Mouse (Mus musculus): ENCODE data around the gene Kcnk10. TPM values are rescaled to one million over a fixed set of nuclear protein-coding genes. Genes with fewer than 3 reads are reported as not detected.

Kcnk10 gene
- polyA plus RNA-seq, 1 experiment from 2014 or later = 1.5 TPM

DNA sequence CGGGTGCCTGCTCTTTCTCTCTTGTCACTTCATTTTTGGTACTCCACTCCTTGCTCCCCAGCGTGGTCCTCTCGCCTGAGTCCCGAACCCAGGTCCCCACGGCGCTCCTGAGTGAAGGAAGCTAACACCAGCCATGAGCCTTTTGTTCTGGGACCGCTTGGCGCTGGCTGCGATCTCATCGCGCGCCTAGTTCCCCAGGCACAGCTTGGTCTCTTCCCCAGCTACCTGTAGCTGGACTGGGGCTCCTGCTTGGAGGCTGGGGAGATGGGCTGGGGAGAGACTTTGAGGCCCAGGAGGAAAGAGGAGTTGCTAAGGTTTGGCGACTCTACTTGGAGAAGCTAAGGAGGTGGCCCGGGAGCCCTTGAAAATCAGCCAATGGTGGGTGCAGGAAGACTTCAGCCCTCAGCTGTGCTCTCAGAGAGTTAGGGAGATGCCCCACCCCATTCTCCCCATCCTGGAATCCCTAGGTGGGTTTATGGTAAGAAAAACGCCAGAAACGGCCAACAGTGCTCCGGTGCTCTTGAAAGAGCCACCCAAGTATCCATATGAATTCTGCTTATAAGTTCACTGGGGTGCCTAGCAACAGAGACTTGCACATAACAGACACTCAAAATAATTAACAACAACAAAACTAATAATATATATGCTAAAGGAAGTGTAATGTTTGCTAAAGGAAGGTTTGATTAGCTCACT lies 2.8 kb downstream of the Kcnk10 start:
- Histone ChIP-seq H3K9me3 (ENCODE audit: control insufficient read depth, low read depth, low read length) (no peaks in the 10 kb centered on the region), H3K27me3 (ENCODE audit: control insufficient read depth, insufficient read depth, low read length) (peaks cover 43% of the 10 kb centered on the region), H3K27ac (ENCODE audit: low read length) (no peak overlapping the region), H3K4me1 (ENCODE audit: control insufficient read depth, insufficient read depth, low read length) (no peaks in the 10 kb centered on the region), H3K36me3 (ENCODE audit: control insufficient read depth, insufficient read depth, low read length) (no peaks in the 10 kb centered on the region), H3K4me3 (ENCODE audit: low read depth, low read length) (peak overlapping the region; percentile 67), H3K4me2 (replicated peaks; ENCODE audit: low read depth, low read length) (peak overlapping the region; percentile 95), H3K9ac (replicated peaks; ENCODE audit: low read depth, low read length) (0 out of 2 replicates have a peak overlapping the region, but pooled peaks have one; percentile 14)
- ATAC-seq (ENCODE audit: insufficient number of reproducible peaks, insufficient read depth, low FRiP score, low read depth) = no peak
- 8% methylated on average over 17 of the region's 17 CpGs for WGBS

DNA sequence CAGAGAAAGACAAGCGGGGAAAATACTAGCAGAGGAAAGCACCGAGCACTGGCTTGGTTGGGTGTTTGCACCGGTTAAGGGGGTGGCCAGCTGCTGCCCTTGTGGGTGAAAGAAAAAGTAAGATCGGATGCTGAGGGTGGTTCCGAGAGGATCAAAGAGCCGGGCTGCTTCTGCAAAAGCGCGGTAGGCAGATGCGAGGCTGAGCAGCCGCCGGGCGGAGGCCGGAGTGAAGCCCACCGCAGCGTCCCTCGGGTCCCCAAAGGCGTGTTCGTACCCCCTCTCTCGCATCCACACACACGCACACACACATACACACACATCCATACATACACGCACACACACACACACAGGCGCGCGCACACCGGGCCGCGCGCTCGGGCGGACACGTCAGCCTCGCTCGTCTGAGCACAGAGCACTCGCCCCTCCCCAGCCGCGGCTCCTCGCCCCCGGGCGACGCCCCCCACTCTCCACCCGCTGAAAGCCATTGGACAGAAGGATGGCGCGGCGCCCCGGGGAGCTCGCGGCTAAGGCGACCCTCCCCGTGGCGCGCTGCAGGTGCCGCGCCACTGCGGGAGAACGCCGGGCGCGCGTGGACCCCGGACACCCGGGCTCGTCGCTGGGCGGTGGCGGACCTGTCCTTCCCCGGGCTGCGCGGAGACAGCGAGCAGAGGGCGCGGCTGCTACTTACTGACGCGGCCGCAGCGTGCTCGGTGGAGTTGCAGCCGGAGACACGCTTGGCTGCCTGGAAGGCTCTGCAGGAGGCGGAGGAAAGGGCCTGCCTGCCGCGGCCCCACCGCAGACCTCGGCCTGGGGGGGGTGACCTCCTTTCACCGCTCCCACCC lies 3.5 kb downstream of the Kcnk10 start:
- peak overlapping the region; percentile 14; the same call in 1 of the 2 replicates for H3K9ac ChIP-seq (replicated peaks; ENCODE audit: low read depth, low read length)
- H3K9me3 ChIP-seq (ENCODE audit: control insufficient read depth, low read depth, low read length) = no peaks in the 10 kb centered on the region
- peaks cover 43% of the 10 kb centered on the region for H3K27me3 ChIP-seq (ENCODE audit: control insufficient read depth, insufficient read depth, low read length)
- peak overlapping the region; percentile 67 for H3K4me3 ChIP-seq (ENCODE audit: low read depth, low read length)
- ATAC-seq (ENCODE audit: insufficient number of reproducible peaks, insufficient read depth, low FRiP score, low read depth) = peak; percentile 73
- no peaks in the 10 kb centered on the region for H3K4me1 ChIP-seq (ENCODE audit: control insufficient read depth, insufficient read depth, low read length)
- no peaks in the 10 kb centered on the region for H3K36me3 ChIP-seq (ENCODE audit: control insufficient read depth, insufficient read depth, low read length)
- no peak overlapping the region for H3K27ac ChIP-seq (ENCODE audit: low read length)
- H3K4me2 ChIP-seq (replicated peaks; ENCODE audit: low read depth, low read length) = peak overlapping the region; percentile 95
- under 1% methylated on average over 79 of the region's 84 CpGs for WGBS

DNA sequence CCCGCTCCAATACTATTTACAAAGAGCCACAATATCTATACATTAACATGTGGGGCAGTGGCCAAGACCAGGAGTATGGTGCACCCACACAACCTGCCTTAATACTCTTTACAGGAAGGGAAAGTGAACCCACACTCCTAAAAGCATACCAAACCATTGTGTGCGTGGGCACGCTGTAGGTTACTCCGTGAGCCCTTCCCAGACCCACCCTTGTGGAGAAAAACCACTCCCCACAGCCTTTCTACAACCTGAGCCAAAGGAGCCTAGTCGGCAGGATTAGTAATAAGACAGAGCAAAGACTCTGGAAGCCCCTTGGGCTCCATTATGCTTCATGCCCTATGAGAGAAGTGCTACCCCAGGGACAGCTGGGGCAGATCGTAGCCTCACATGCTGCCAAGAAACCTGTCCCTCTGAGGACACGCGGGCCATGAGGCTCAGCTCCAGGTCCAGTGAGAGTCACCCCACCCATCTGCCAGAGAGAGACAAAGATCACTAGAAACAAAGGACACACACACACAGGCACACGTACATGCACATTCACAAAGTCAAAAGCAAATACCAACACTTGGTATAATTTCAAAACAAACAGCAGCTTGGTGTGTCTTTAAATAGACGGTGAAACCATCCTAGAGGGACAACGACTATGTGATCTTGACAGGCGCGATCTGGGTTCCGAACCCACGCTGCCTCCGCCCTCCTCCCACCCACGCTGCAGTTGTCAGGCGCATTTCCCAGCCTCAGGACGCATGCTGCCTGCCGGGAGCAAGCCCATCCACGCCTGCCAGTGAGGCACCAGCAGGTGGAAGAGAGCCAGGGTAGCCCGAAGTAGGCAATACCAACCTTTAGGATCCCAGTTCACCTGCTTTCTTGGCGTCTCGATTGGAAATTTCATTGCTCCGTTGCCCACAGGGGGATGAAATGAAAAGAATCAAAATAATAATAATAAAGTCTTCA lies 4.5 kb downstream of the Kcnk10 start:
- no peak overlapping the region for H3K9ac ChIP-seq (replicated peaks; ENCODE audit: low read depth, low read length)
- whole genome bisulfite sequencing = 19% methylated on average over 25 of the region's 25 CpGs

DNA sequence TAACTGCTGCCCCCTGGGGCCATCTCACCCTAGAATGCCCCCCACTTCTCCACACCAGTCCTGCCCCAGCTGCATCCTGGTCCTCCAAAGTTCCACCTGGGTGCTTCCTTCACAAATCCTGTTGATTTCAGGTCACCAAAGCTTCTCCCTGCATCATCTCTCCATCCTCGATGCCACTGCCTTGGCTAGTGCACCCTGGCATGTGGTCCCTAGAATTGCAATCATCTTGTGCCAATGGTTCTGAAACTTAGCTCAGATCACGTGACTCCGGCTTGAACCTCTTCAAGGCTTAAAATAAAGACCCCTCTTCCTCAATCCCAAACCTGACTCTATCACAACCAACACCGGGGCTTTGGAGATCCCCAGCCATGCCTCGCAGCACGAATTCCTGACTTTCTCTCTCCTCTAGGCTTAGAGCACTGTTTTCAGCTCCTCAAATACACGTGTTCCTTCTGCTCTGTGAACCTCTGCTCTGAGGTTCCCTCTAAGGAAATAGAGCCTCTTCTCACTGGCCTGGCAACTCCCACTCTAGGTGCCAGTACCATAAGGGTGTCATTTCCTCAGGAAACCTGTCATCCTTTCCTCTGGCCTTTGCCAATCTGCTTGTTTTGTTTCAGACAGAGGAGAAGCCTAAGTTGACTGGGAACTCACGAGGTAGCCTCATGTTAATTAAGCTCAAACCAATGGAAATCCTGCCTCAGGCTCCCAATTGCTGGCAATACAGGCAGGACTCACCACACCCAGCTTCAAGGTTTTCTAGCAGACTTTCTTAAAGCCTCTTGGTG lies 6.0 kb downstream of the Kcnk10 start:
- Histone ChIP-seq H3K4me3 (ENCODE audit: low read depth, low read length) (no peak overlapping the region), H3K9ac (replicated peaks; ENCODE audit: low read depth, low read length) (no peak overlapping the region), H3K27me3 (ENCODE audit: control insufficient read depth, insufficient read depth, low read length) (peaks cover 35% of the 10 kb centered on the region), H3K36me3 (ENCODE audit: control insufficient read depth, insufficient read depth, low read length) (no peaks in the 10 kb centered on the region), H3K9me3 (ENCODE audit: control insufficient read depth, low read depth, low read length) (no peaks in the 10 kb centered on the region), H3K27ac (ENCODE audit: low read length) (no peak overlapping the region), H3K4me1 (ENCODE audit: control insufficient read depth, insufficient read depth, low read length) (no peaks in the 10 kb centered on the region), H3K4me2 (replicated peaks; ENCODE audit: low read depth, low read length) (no peak overlapping the region)
- WGBS = 40% methylated on average over 8 of the region's 8 CpGs
- ATAC-seq (ENCODE audit: insufficient number of reproducible peaks, insufficient read depth, low FRiP score, low read depth) = no peak

More for the DNA sequence above, 4.5 kb downstream of the Kcnk10 start:
- H3K27ac ChIP-seq (ENCODE audit: low read length) = no peak overlapping the region
- H3K27me3 ChIP-seq (ENCODE audit: control insufficient read depth, insufficient read depth, low read length) = peaks cover 39% of the 10 kb centered on the region
- H3K9me3 ChIP-seq (ENCODE audit: control insufficient read depth, low read depth, low read length) = no peaks in the 10 kb centered on the region
- H3K4me2 ChIP-seq (replicated peaks; ENCODE audit: low read depth, low read length) = peak overlapping the region; percentile 95
- H3K36me3 ChIP-seq (ENCODE audit: control insufficient read depth, insufficient read depth, low read length) = no peaks in the 10 kb centered on the region
- no peaks in the 10 kb centered on the region for H3K4me1 ChIP-seq (ENCODE audit: control insufficient read depth, insufficient read depth, low read length)
- ATAC-seq (ENCODE audit: insufficient number of reproducible peaks, insufficient read depth, low FRiP score, low read depth) = no peak
- H3K4me3 ChIP-seq (ENCODE audit: low read depth, low read length) = peak overlapping the region; percentile 67

DNA sequence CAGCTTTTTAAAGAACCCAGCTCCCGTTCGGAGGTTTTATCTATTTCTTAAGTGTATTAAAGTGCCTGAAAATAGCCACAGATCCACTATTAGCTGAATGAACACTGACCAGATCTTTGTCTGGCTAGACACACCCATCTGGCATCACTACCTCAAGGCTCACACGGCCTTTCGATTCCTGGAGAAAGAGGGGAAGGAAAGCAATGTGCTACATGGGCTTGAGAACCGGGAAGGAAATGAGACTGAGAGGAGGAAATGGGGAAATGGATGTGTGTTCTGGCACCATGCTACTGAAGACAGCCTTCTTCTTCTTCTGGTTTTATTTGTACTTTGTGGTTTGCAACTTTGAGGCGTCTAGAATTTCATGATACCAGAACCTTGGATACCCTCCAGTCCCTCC lies 8.7 kb downstream of the Kcnk10 start:
- no peaks in the 10 kb centered on the region for H3K9me3 ChIP-seq (ENCODE audit: control insufficient read depth, low read depth, low read length)
- peaks cover 14% of the 10 kb centered on the region for H3K27me3 ChIP-seq (ENCODE audit: control insufficient read depth, insufficient read depth, low read length)
- 68% methylated on average over 6 of the region's 6 CpGs for WGBS
- H3K4me3 ChIP-seq (ENCODE audit: low read depth, low read length) = no peak overlapping the region
- H3K4me1 ChIP-seq (ENCODE audit: control insufficient read depth, insufficient read depth, low read length) = no peaks in the 10 kb centered on the region
- no peak overlapping the region for H3K4me2 ChIP-seq (replicated peaks; ENCODE audit: low read depth, low read length)
- H3K36me3 ChIP-seq (ENCODE audit: control insufficient read depth, insufficient read depth, low read length) = no peaks in the 10 kb centered on the region
- no peak overlapping the region for H3K9ac ChIP-seq (replicated peaks; ENCODE audit: low read depth, low read length)
- ATAC-seq (ENCODE audit: insufficient number of reproducible peaks, insufficient read depth, low FRiP score, low read depth) = no peak
- H3K27ac ChIP-seq (ENCODE audit: low read length) = no peak overlapping the region

DNA sequence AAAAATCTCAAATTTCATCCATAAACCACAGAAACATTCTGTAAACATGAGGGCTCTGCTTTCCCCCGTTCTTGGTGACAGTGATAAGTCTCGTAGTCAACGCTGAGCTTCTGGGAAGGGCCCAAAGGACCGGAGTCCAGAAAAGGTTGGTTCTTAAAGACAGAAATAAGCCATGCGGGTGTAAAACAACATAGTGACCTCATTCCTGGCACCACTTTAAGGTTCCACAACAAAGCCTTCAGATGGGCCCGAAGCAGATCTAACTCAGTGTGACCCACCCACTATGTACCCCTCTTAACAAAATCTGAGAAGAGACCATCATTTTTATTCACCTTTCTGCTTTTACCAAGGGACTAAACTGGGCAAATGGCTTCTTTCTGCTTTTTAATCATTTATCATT lies 10.2 kb downstream of the Kcnk10 start:
- H3K36me3 ChIP-seq (ENCODE audit: control insufficient read depth, insufficient read depth, low read length) = no peaks in the 10 kb centered on the region
- H3K4me2 ChIP-seq (replicated peaks; ENCODE audit: low read depth, low read length) = no peak overlapping the region
- no peak for ATAC-seq (ENCODE audit: insufficient number of reproducible peaks, insufficient read depth, low FRiP score, low read depth)
- 67% methylated on average over 6 of the region's 6 CpGs for WGBS
- H3K4me3 ChIP-seq (ENCODE audit: low read depth, low read length) = no peak overlapping the region
- no peaks in the 10 kb centered on the region for H3K27me3 ChIP-seq (ENCODE audit: control insufficient read depth, insufficient read depth, low read length)
- no peaks in the 10 kb centered on the region for H3K9me3 ChIP-seq (ENCODE audit: control insufficient read depth, low read depth, low read length)
- no peak overlapping the region for H3K27ac ChIP-seq (ENCODE audit: low read length)
- H3K4me1 ChIP-seq (ENCODE audit: control insufficient read depth, insufficient read depth, low read length) = no peaks in the 10 kb centered on the region
- H3K9ac ChIP-seq (replicated peaks; ENCODE audit: low read depth, low read length) = no peak overlapping the region

DNA sequence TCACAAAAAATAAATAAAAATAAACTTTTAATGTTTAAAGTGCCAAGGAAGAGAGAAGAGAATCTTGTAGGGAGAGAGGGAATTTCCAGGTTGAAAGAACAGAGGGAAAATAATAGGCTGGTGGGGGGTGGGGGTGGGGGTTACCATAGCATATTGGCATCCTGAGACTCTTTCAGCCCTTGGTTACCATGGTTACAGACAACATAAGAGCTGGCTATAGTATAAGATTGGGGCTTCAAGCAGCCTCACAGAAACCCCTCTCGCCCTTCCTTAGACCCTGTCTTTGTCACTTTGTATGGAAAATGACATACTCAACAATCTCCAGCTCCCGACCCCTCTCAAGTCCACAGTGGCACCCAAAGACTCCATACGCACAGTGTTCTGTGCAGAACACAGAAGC lies 13.7 kb downstream of the Kcnk10 start:
- H3K27me3 ChIP-seq (ENCODE audit: control insufficient read depth, insufficient read depth, low read length) = no peaks in the 10 kb centered on the region
- no peak overlapping the region for H3K4me2 ChIP-seq (replicated peaks; ENCODE audit: low read depth, low read length)
- no peaks in the 10 kb centered on the region for H3K9me3 ChIP-seq (ENCODE audit: control insufficient read depth, low read depth, low read length)
- no peak overlapping the region for H3K4me3 ChIP-seq (ENCODE audit: low read depth, low read length)
- WGBS = 71% methylated on average over 3 of the region's 3 CpGs
- no peak overlapping the region for H3K27ac ChIP-seq (ENCODE audit: low read length)
- no peaks in the 10 kb centered on the region for H3K4me1 ChIP-seq (ENCODE audit: control insufficient read depth, insufficient read depth, low read length)
- ATAC-seq (ENCODE audit: insufficient number of reproducible peaks, insufficient read depth, low FRiP score, low read depth) = no peak
- no peaks in the 10 kb centered on the region for H3K36me3 ChIP-seq (ENCODE audit: control insufficient read depth, insufficient read depth, low read length)
- H3K9ac ChIP-seq (replicated peaks; ENCODE audit: low read depth, low read length) = no peak overlapping the region

Data from stomach, embryonic 14.5 days (tissue).